Mouse (Mus musculus) cerebellum, adult 2 months (tissue): ENCODE data around the gene Ghr. TPM values are rescaled to one million over a fixed set of nuclear protein-coding genes. Genes with fewer than 3 reads are reported as not detected.

ENCODE experiments used
- DNase-seq, 2 experiments: peaks; one replicate each; pipeline ENCODE4 v3.0.0; 2021
- H3K27ac ChIP-seq: fragments of 200-500 bp; 2 replicates; pipeline ENCODE4 v1.5.1; 2012; ENCODE audit warnings: low read length, control low read depth, inconsistent platforms; ENCODE audit not compliant: insufficient read depth
- H3K27me3 ChIP-seq: fragments of 200-500 bp; 2 replicates; pipeline ENCODE4 v1.6.1; 2012; ENCODE audit warnings: inconsistent platforms, mild to moderate bottlenecking, low read length, moderate library complexity; ENCODE audit not compliant: control insufficient read depth, insufficient read depth
- H3K4me1 ChIP-seq: fragments of 200-500 bp; 2 replicates; pipeline ENCODE4 v1.6.1; 2011; ENCODE audit warnings: low read length; ENCODE audit not compliant: control insufficient read depth, insufficient read depth
- H3K4me3 ChIP-seq: fragments of 200-500 bp; replicated peaks from 2 replicates; pipeline ENCODE3; 2011; ENCODE audit warnings: mild to moderate bottlenecking, low read depth, low read length, control low read depth; ENCODE audit not compliant: insufficient read depth
- CTCF ChIP-seq: fragments of 200-500 bp; IDR thresholded peaks from 2 replicates; pipeline ENCODE4 v1.5.1; 2011; ENCODE audit warnings: low read depth, mild to moderate bottlenecking, control low read depth, low read length, moderate library complexity, borderline replicate concordance; ENCODE audit not compliant: insufficient read depth
- POLR2A ChIP-seq: fragments of 200-500 bp; IDR thresholded peaks from 2 replicates; pipeline ENCODE4 v1.6.1; 2011; ENCODE audit warnings: low read length, control low read depth, borderline replicate concordance; ENCODE audit not compliant: insufficient read depth
- WGBS: fragments of 180-500 bp; shearing (Covaris S2); methylation state at CpG from one replicate; pipeline ENCODE4 v1.1.7; 2018; 5-methylcytosine and 5-hydroxymethylcytosine counted together
- polyA plus RNA-seq: library from polyadenylated mRNA; depleted of rRNA; stranded (reverse); fragments of >200 nt; gene quantifications from 2 replicates; pipeline ENCODE4 v1.2.3, GENCODE M21; 2012

The Ghr gene
- polyA plus RNA-seq, 1 experiment: 5.0 TPM

- Histone ChIP-seq H3K4me3 (no peak overlapping the region), H3K27ac (no peak overlapping the region), H3K4me1 (no peaks in the 10 kb centered on the region), H3K27me3 (no peaks in the 10 kb centered on the region)
- DNase-seq: no peak
- TF ChIP-seq POLR2A (no peak), CTCF (no peak)
Measured at GRCm38 (mm10) chr15:3489180-3489579, 94.1 kb downstream of the Ghr start.

GRCm38 (mm10) chr15:3488601-3489000 lies 94.7 kb downstream of the Ghr start:
- Histone ChIP-seq H3K4me1 (no peaks in the 10 kb centered on the region), H3K27ac (no peak overlapping the region), H3K27me3 (no peaks in the 10 kb centered on the region), H3K4me3 (no peak overlapping the region)
- TF ChIP-seq CTCF (no peak), POLR2A (no peak)
- 66% methylated on average over 3 of the region's 3 CpGs for WGBS
- no peak for DNase-seq

GRCm38 (mm10) chr15:3486691-3487090 lies 96.6 kb downstream of the Ghr start:
- DNase-seq: no peak
- H3K27me3 ChIP-seq: no peaks in the 10 kb centered on the region
- WGBS: 87% methylated on average over 5 of the region's 5 CpGs
- H3K4me3 ChIP-seq: no peak overlapping the region
- H3K27ac ChIP-seq: no peak overlapping the region
- TF ChIP-seq POLR2A (no peak), CTCF (no peak)
- no peaks in the 10 kb centered on the region for H3K4me1 ChIP-seq

GRCm38 (mm10) chr15:3485367-3485766 lies 97.9 kb downstream of the Ghr start:
- TF ChIP-seq CTCF (no peak), POLR2A (no peak)
- Histone ChIP-seq H3K27me3 (no peaks in the 10 kb centered on the region), H3K4me3 (no peak overlapping the region), H3K4me1 (no peaks in the 10 kb centered on the region), H3K27ac (no peak overlapping the region)
- whole genome bisulfite sequencing: 88% methylated on average over 1 of the region's 1 CpGs
- DNase-seq: no peak

GRCm38 (mm10) chr15:3483451-3483850 lies 99.8 kb downstream of the Ghr start:
- Histone ChIP-seq H3K4me1 (no peaks in the 10 kb centered on the region), H3K4me3 (no peak overlapping the region), H3K27me3 (no peaks in the 10 kb centered on the region), H3K27ac (no peak overlapping the region)
- no peak for DNase-seq
- no peak for TF ChIP-seq CTCF
- no peak for TF ChIP-seq POLR2A
- 69% methylated on average over 3 of the region's 3 CpGs for WGBS

- no peak for DNase-seq
- 55% methylated on average over 4 of the region's 4 CpGs for WGBS
- Histone ChIP-seq H3K27ac (no peak overlapping the region), H3K27me3 (no peaks in the 10 kb centered on the region), H3K4me1 (no peaks in the 10 kb centered on the region), H3K4me3 (no peak overlapping the region)
- no peak for TF ChIP-seq CTCF
- TF ChIP-seq POLR2A: no peak
Measured at GRCm38 (mm10) chr15:3469230-3469629, 114.1 kb downstream of the Ghr start.

- no peak overlapping the region for H3K27ac ChIP-seq
- TF ChIP-seq CTCF (no peak), POLR2A (no peak)
- no peak for DNase-seq
- no peak overlapping the region for H3K4me3 ChIP-seq
- 90% methylated on average over 4 of the region's 4 CpGs for WGBS
- no peaks in the 10 kb centered on the region for H3K27me3 ChIP-seq
- no peaks in the 10 kb centered on the region for H3K4me1 ChIP-seq
Measured at GRCm38 (mm10) chr15:3466608-3467007, 116.7 kb downstream of the Ghr start.

GRCm38 (mm10) chr15:3464754-3465153 lies 118.5 kb downstream of the Ghr start:
- 65% methylated on average over 4 of the region's 4 CpGs for WGBS
- Histone ChIP-seq H3K27me3 (no peaks in the 10 kb centered on the region), H3K4me1 (no peaks in the 10 kb centered on the region), H3K4me3 (no peak overlapping the region), H3K27ac (no peak overlapping the region)
- DNase-seq: no peak
- no peak for TF ChIP-seq CTCF
- no peak for TF ChIP-seq POLR2A

- no peak for DNase-seq
- no peaks in the 10 kb centered on the region for H3K27me3 ChIP-seq
- no peak overlapping the region for H3K4me3 ChIP-seq
- TF ChIP-seq CTCF (no peak), POLR2A (no peak)
- 36% methylated on average over 4 of the region's 4 CpGs for WGBS
- H3K27ac ChIP-seq: no peak overlapping the region
- H3K4me1 ChIP-seq: no peaks in the 10 kb centered on the region
Measured at GRCm38 (mm10) chr15:3456543-3456942, 126.7 kb downstream of the Ghr start.
